Mouse (Mus musculus) intestine, embryonic 16.5 days (tissue): ENCODE results near the gene Leap2. TPM values are rescaled to one million over a fixed set of nuclear protein-coding genes. Genes with fewer than 3 reads are reported as not detected.

Experiments
- ATAC-seq: fragments of 200-750 bp; cut with Nextera tagmentation; 2 replicates; pipeline ENCODE4 v1.8.0; 2017; ENCODE audit warnings: moderate TSS enrichment, moderate library complexity
- H3K27ac ChIP-seq: fragments of 300-500 bp; sonication (generic); 2 replicates; pipeline ENCODE4 v1.5.1; 2014; ENCODE audit warnings: mild to moderate bottlenecking, low read length
- H3K27me3 ChIP-seq: fragments of 300-500 bp; sonication (generic); replicated peaks from 2 replicates; pipeline ENCODE4 v1.6.1; 2014; ENCODE audit warnings: low read length, control low read depth, mixed read lengths; ENCODE audit not compliant: control insufficient read depth, insufficient read depth
- H3K36me3 ChIP-seq: fragments of 300-500 bp; sonication (generic); 2 replicates; pipeline ENCODE4 v1.6.1; 2014; ENCODE audit warnings: low read length, control low read depth; ENCODE audit not compliant: control insufficient read depth, insufficient read depth
- H3K4me1 ChIP-seq: fragments of 300-500 bp; sonication (generic); 2 replicates; pipeline ENCODE4 v1.6.1; 2014; ENCODE audit warnings: low read length, control low read depth, mixed read lengths; ENCODE audit not compliant: control insufficient read depth, insufficient read depth
- H3K4me2 ChIP-seq: fragments of 300-500 bp; sonication (generic); 2 replicates; pipeline ENCODE4 v1.6.1; 2014; ENCODE audit warnings: low read depth, low read length, control low read depth
- H3K4me3 ChIP-seq: fragments of 300-500 bp; sonication (generic); 2 replicates; pipeline ENCODE4 v1.5.1; 2014; ENCODE audit warnings: mild to moderate bottlenecking, low read length
- H3K9ac ChIP-seq: fragments of 300-500 bp; sonication (generic); 2 replicates; pipeline ENCODE4 v1.6.1; 2014; ENCODE audit warnings: low read depth, low read length
- H3K9me3 ChIP-seq: fragments of 300-500 bp; sonication (generic); 2 replicates; pipeline ENCODE4 v1.6.1; 2016; ENCODE audit warnings: low read length, control low read depth; ENCODE audit not compliant: control insufficient read depth
- WGBS: fragments of 180-500 bp; shearing (Covaris S2); extraction: QIAGEN DNeasy Blood & Tissue Kit; methylation state at CpG from one replicate; pipeline ENCODE4 v1.1.7; 2014; 5-methylcytosine and 5-hydroxymethylcytosine counted together
- polyA plus RNA-seq: library from polyadenylated mRNA; unstranded; fragments of >200 nt; fragmentation: Nextera tagmentation; extraction: Ambion mirVana; gene quantifications from 2 replicates; pipeline ENCODE4 v1.2.1, GENCODE M21; 2015

Gene Leap2
- polyA plus RNA-seq: 17.8 and 52.6 TPM in 2 replicates

- H3K4me3 ChIP-seq: no peak within 1 kb of the TSS
- WGBS: 62% methylated on average over 4 of the region's 4 CpGs
- peak; percentile 88 for ATAC-seq
Observed at GRCm38 (mm10) chr11:53423036-53423435, at the start of gene Leap2. Gene Leap2 (minus strand): TSS chr11:53423170.

GRCm38 (mm10) chr11:53472709-53473108 lies 49.7 kb upstream of the Leap2 start:
- H3K27me3 ChIP-seq: peaks cover 38% of the 10 kb centered on the region

More at GRCm38 (mm10) chr11:53423036-53423435, at the start of gene Leap2:
- 0 out of 2 replicates have a peak within 1 kb of the TSS, but pooled peaks have one; percentile 13 for H3K9ac ChIP-seq
- H3K27me3 ChIP-seq: no peaks in the 10 kb centered on the region
- H3K4me2 ChIP-seq: no peak within 1 kb of the TSS
- H3K36me3 ChIP-seq: no peaks in the 10 kb centered on the region
- H3K9me3 ChIP-seq: no peaks in the 10 kb centered on the region
- peaks cover 4% of the 10 kb centered on the region; the same call in 1 of the 2 replicates for H3K4me1 ChIP-seq
- H3K27ac ChIP-seq: peak within 1 kb of the TSS; percentile 42

GRCm38 (mm10) chr11:53469968-53470695 lies 47.2 kb upstream of the Leap2 start, which contains the start of gene Gm9837:
Gene Gm9837 (minus strand): TSS chr11:53470479.
- WGBS: 4% methylated on average over 29 of the region's 29 CpGs
- peak within 1 kb of the TSS; percentile 31; the same call in 1 of the 2 replicates for H3K9ac ChIP-seq
- H3K4me3 ChIP-seq: peak within 1 kb of the TSS; percentile 22; the same call in 1 of the 2 replicates
- peak within 1 kb of the TSS; percentile 44 for H3K4me2 ChIP-seq
- peaks cover 29% of the 10 kb centered on the region for H3K27me3 ChIP-seq
- H3K36me3 ChIP-seq: no peaks in the 10 kb centered on the region
- ATAC-seq: peak; percentile 82
- H3K27ac ChIP-seq: no peak within 1 kb of the TSS
- H3K9me3 ChIP-seq: no peaks in the 10 kb centered on the region
- H3K4me1 ChIP-seq: peaks cover 9% of the 10 kb centered on the region

More at GRCm38 (mm10) chr11:53472709-53473108, 49.7 kb upstream of the Leap2 start:
- Histone ChIP-seq H3K9ac (no peak overlapping the region), H3K9me3 (no peaks in the 10 kb centered on the region), H3K4me1 (0 out of 2 replicates have a peak, but pooled peaks cover 4% of the 10 kb centered on the region), H3K27ac (no peak overlapping the region), H3K4me2 (no peak overlapping the region), H3K36me3 (no peaks in the 10 kb centered on the region), H3K4me3 (no peak overlapping the region)
- 77% methylated on average over 3 of the region's 3 CpGs for WGBS
- ATAC-seq: no peak

GRCm38 (mm10) chr11:53469294-53469967 lies 46.5 kb upstream of the Leap2 start:
- H3K27ac ChIP-seq: no peak overlapping the region
- 0 out of 2 replicates have a peak, but pooled peaks have one; percentile 10 for ATAC-seq
- H3K4me1 ChIP-seq: peaks cover 9% of the 10 kb centered on the region
- H3K27me3 ChIP-seq: peaks cover 34% of the 10 kb centered on the region
- 43% methylated on average over 16 of the region's 16 CpGs for WGBS
- 0 out of 2 replicates have a peak overlapping the region, but pooled peaks have one; percentile 22 for H3K4me3 ChIP-seq
- no peak overlapping the region for H3K9ac ChIP-seq
- H3K9me3 ChIP-seq: no peaks in the 10 kb centered on the region
- peak overlapping the region; percentile 44; the same call in 1 of the 2 replicates for H3K4me2 ChIP-seq
- H3K36me3 ChIP-seq: no peaks in the 10 kb centered on the region

- peaks cover 20% of the 10 kb centered on the region for H3K4me1 ChIP-seq
- peak overlapping the region; percentile 62 for H3K9ac ChIP-seq
- no peaks in the 10 kb centered on the region for H3K9me3 ChIP-seq
- H3K4me2 ChIP-seq: peak overlapping the region; percentile 63
- peaks cover 55% of the 10 kb centered on the region for H3K27me3 ChIP-seq
- no peak overlapping the region for H3K27ac ChIP-seq
- whole genome bisulfite sequencing: 8% methylated on average over 40 of the region's 40 CpGs
- H3K36me3 ChIP-seq: no peaks in the 10 kb centered on the region
- peak overlapping the region; percentile 38 for H3K4me3 ChIP-seq
- peak; percentile 61 for ATAC-seq
Observed at GRCm38 (mm10) chr11:53466231-53466971, 43.4 kb upstream of the Leap2 start.

- 0 out of 2 replicates have a peak, but pooled peaks have one; percentile 37 for ATAC-seq
- peaks cover 44% of the 10 kb centered on the region for H3K27me3 ChIP-seq
Observed at GRCm38 (mm10) chr11:53463551-53464424, 40.8 kb upstream of the Leap2 start.

GRCm38 (mm10) chr11:53461727-53462126 lies 38.8 kb upstream of the Leap2 start:
- Histone ChIP-seq H3K27ac (no peak overlapping the region), H3K9ac (no peak overlapping the region), H3K36me3 (no peaks in the 10 kb centered on the region), H3K4me1 (peaks cover 16% of the 10 kb centered on the region), H3K4me2 (no peak overlapping the region), H3K27me3 (peaks cover 44% of the 10 kb centered on the region), H3K9me3 (no peaks in the 10 kb centered on the region), H3K4me3 (no peak overlapping the region)
- 30% methylated on average over 5 of the region's 5 CpGs for WGBS
- no peak for ATAC-seq

More at GRCm38 (mm10) chr11:53463551-53464424, 40.8 kb upstream of the Leap2 start:
- WGBS: 8% methylated on average over 55 of the region's 55 CpGs
- H3K4me3 ChIP-seq: peak overlapping the region; percentile 55
- H3K4me1 ChIP-seq: peaks cover 16% of the 10 kb centered on the region
- peak overlapping the region; percentile 59 for H3K9ac ChIP-seq
- H3K9me3 ChIP-seq: no peaks in the 10 kb centered on the region
- H3K27ac ChIP-seq: no peak overlapping the region
- no peaks in the 10 kb centered on the region for H3K36me3 ChIP-seq
- peak overlapping the region; percentile 94 for H3K4me2 ChIP-seq

- ATAC-seq: no peak
- Histone ChIP-seq H3K4me1 (peaks cover 11% of the 10 kb centered on the region), H3K27ac (no peak overlapping the region), H3K9ac (no peak overlapping the region), H3K9me3 (no peaks in the 10 kb centered on the region), H3K27me3 (peaks cover 37% of the 10 kb centered on the region), H3K36me3 (no peaks in the 10 kb centered on the region), H3K4me2 (no peak overlapping the region), H3K4me3 (no peak overlapping the region)
- WGBS: 82% methylated on average over 3 of the region's 3 CpGs
Observed at GRCm38 (mm10) chr11:53460192-53460591, 37.2 kb upstream of the Leap2 start.
